Mouse (Mus musculus): Measurements from ENCODE around the gene Kcnj16.

Gene Kcnj16

DNA sequence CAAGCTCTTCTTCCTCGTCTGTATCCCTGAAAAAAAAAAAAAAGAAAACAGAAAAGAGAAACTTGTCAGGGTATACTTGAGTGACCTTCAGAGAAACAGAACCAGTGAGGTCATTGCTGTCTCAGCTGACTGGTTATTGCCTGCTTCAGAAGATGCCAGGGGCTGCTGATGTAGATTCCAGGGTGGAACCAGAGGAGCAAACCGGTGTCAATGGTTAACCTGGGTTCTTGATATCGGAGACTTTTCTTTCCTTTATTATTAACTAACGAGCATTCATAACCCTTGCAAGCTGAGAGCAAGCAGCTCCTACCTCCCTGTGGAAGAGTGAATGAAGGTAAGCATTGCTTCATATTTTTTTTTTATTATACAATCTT, at the start of gene Kcnj16:
Gene Kcnj16 (plus strand): TSS at position 272 of the 374 bp plus-strand sequence.
- TF ChIP-seq GATA4 (IDR thresholded peaks at IDR 0.05; ENCODE audit: insufficient replicate concordance, low read length), result no peak

DNA sequence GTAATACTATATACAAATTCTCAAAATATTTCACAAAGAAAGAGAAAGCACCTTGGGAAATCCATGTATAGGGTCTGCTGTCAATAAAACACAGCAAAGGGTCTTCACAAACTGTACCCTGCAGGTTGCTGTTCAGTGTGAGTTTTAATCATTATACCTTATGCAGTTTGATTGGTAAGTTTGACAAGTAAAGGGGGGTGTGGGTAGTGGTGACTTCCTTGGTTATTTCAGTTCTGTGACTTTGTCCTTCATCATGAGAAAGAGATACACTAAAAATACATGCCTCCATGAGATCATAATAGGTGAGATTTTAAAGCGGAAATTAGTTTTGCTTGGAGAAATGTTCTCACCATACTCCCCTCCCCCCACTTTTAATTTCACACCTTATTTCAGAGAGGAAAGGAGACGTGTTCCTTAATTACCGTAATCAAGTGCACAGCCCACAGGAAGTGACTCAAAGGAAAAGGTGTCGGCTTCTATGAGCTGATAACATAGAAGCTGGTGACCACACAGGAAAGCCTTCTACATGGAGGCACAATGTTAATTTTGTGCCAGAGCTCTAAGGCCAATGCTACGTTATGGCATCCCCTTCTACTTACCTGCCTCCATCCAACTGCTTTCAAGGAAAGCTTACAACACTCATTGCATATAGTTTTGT, 48.9 kb upstream of the Kcnj16 start:
- no peak for TF ChIP-seq GATA4 (IDR thresholded peaks at IDR 0.05; ENCODE audit: insufficient replicate concordance, low read length)

GRCm38 (mm10) chr11:110935699-110936098, 32.1 kb upstream of the Kcnj16 start:
- TF ChIP-seq GATA4 (IDR thresholded peaks at IDR 0.05; ENCODE audit: insufficient replicate concordance, low read length), result no peak

DNA sequence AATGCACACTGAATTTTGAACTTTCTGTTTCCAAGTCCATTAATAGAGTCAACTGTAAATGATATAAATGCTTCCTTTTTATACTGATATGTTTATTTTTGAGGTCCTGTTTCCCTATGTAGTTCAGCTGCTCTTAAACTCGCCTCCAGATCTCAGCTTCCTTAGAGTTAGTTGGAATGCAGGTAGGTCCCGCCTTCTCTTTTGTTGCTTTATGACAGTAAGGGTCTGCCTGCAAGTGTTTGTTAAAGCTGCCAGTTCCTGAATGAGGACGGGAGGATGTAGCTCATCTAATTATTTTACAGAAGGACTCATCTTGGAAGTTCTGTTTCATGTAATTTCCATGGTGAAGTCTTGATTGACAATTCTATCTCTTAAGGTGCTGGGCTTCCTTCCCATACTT, 25.6 kb upstream of the Kcnj16 start:
- TF ChIP-seq GATA4 (IDR thresholded peaks at IDR 0.05; ENCODE audit: insufficient replicate concordance, low read length), result no peak

- peak; percentile 70 for TF ChIP-seq GATA4 (IDR thresholded peaks at IDR 0.05; ENCODE audit: insufficient replicate concordance, low read length)
Measured at GRCm38 (mm10) chr11:110942695-110943135, 25.1 kb upstream of the Kcnj16 start.

- TF ChIP-seq GATA4 (IDR thresholded peaks at IDR 0.05; ENCODE audit: insufficient replicate concordance, low read length), result no peak; the same call in 1 of the 2 replicates
Measured at GRCm38 (mm10) chr11:110956665-110957064, 11.2 kb upstream of the Kcnj16 start.

GRCm38 (mm10) chr11:110961592-110962021, 6.2 kb upstream of the Kcnj16 start:
- no peak for TF ChIP-seq GATA4 (IDR thresholded peaks at IDR 0.05; ENCODE audit: insufficient replicate concordance, low read length)

GRCm38 (mm10) chr11:110967019-110967761, 643 bp upstream of the Kcnj16 start:
- TF ChIP-seq GATA4 (IDR thresholded peaks at IDR 0.05; ENCODE audit: insufficient replicate concordance, low read length), result no peak

DNA sequence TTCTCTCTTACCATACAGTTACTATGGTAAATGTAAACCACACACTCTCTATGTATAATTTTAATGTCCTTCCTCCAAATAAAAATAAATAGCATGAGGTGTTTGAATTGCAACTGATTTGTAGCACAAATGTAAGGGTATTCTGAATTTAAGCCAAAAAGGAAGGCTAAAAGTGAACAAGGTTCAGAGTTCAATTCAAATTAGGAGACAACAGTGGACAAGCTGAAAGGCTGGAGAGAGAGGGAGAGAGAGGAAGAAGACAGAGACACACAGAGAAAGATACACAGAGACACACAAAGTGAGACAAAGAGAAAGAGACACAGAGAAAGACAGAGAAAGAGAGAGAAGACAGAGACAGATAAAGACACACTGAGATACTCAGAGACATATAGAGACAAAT, 1.1 kb downstream of the Kcnj16 start:
- no peak for TF ChIP-seq GATA4 (IDR thresholded peaks at IDR 0.05; ENCODE audit: insufficient replicate concordance, low read length)

GRCm38 (mm10) chr11:110985508-110985907, 17.7 kb downstream of the Kcnj16 start:
- TF ChIP-seq GATA4 (IDR thresholded peaks at IDR 0.05; ENCODE audit: insufficient replicate concordance, low read length), result no peak

- no peak for TF ChIP-seq GATA4 (IDR thresholded peaks at IDR 0.05; ENCODE audit: insufficient replicate concordance, low read length)
Measured at GRCm38 (mm10) chr11:110985949-110986348, 18.1 kb downstream of the Kcnj16 start.

DNA sequence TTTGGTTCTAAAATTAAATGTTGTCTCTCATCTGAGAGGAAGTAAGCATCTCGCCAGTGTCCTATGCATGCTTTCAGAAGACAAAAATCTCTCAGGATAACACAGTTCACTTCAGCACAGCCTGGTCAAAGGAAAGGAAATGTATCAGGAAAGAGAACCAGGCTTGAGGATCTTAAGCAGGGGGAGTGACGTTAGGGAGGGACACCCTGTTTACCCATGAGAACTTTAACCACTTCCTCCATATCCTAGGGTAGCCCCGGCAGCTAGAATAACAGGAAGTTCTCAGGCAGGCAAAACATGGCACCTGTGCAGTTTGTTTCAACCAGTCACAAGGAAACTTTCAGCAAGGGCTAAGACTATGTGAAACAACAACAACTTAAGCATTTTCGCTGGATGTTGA, 25.8 kb downstream of the Kcnj16 start:
- peak; percentile 38; the same call in 1 of the 2 replicates for TF ChIP-seq GATA4 (IDR thresholded peaks at IDR 0.05; ENCODE audit: insufficient replicate concordance, low read length)

GRCm38 (mm10) chr11:110997211-110997610, 29.4 kb downstream of the Kcnj16 start:
- no peak for TF ChIP-seq GATA4 (IDR thresholded peaks at IDR 0.05; ENCODE audit: insufficient replicate concordance, low read length)

DNA sequence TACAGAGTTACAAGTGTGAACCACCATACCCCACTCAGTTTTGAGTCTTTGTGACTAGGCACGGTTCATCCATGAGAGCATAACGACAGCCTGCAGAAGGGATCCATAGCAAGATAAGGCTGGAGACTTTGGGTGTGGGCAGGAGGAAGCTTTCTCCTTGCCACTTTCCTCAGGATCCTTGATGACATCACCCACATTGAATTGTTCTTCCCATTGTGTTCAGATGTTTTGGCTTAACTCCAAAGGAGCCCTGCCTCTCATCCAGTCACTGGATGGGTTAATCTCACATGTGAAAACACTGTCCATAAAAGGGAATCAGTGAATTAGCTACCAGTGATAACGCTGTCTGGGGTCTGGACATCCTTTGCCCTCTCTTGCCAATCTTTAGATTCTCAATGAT, 37.3 kb downstream of the Kcnj16 start:
- TF ChIP-seq GATA4 (IDR thresholded peaks at IDR 0.05; ENCODE audit: insufficient replicate concordance, low read length), result no peak

- no peak for TF ChIP-seq GATA4 (IDR thresholded peaks at IDR 0.05; ENCODE audit: insufficient replicate concordance, low read length)
Measured at GRCm38 (mm10) chr11:111009471-111009870, 41.6 kb downstream of the Kcnj16 start.

DNA sequence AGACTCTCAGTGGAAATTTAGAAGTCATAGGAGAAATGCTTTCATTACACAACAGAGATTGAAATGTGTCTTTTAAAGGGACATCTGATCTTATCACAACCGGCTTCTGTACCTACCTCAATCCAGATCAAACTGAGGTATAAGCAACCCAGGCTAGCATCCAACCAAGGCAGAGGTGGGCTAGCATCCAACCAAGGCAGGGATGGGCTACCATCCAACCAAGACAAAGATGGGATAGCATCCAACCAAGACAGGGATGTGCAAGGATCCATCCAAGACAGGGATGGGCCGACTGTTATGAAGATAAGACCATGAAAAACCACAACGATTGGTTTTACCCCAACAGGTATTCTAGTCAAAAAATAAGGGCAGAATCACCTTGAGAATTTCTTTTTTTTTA, 48.4 kb downstream of the Kcnj16 start:
- TF ChIP-seq GATA4 (IDR thresholded peaks at IDR 0.05; ENCODE audit: insufficient replicate concordance, low read length), result no peak

Measured in liver, adult (tissue).